Comparison of ENCODE assay signal across 7 mouse cellular contexts in genomic region chr1:85894231-85894747, GRCm38 (mm10). TPM values are rescaled to one million over a fixed set of nuclear protein-coding genes. Genes with fewer than 3 reads are reported as not detected.
DNase-seq lines count a peak whose midpoint lies in the region; ATAC-seq lines count a peak whose summit lies in the region.

Itm2c (plus strand) TSS chr1:85894281.

- H3K36me3 ChIP-seq in intestine, embryonic 15.5 days: no peaks in the 10 kb centered on the region

- H3K4me2 ChIP-seq in intestine, embryonic 15.5 days (replicated peaks): peak within 1 kb of the TSS; percentile 82

- peaks cover 38% of the 10 kb centered on the region for H3K4me1 ChIP-seq in intestine, embryonic 15.5 days (replicated peaks)

- intact Hi-C loops in left cerebral cortex, postnatal 25 days (cut with DNase I): loop anchor here (2.0 kb wide), 1 partner anchor 39 kb away; no protein-coding TSS in a partner anchor

- ATAC-seq in intestine, embryonic 15.5 days: peak; percentile 92

- WGBS in intestine, embryonic 15.5 days: under 1% methylated on average over 35 of the region's 35 CpGs

- H3K27me3 ChIP-seq in intestine, embryonic 15.5 days (replicated peaks): no peaks in the 10 kb centered on the region

- DNase-seq in adrenal gland, adult 8-10 months: peak; percentile 88
- DNase-seq in embryo, embryonic 9.5 days (ENCODE audit: extremely low spot score): peak; percentile 93
- DNase-seq in gastrocnemius, postnatal 4 days (ENCODE audit: low spot score in 2 of 2): peak; percentile 80 to 89
- DNase-seq in left cerebral cortex, postnatal 25 days (ENCODE audit: low spot score in 2 of 2): peak; percentile 88 to 95
- peak; percentile 89 for DNase-seq in mesoderm, embryonic 11.5 days (ENCODE audit: low read depth, low spot score)
- DNase-seq in right cerebral cortex, postnatal 4 days: peak; percentile 88

- H3K4me3 ChIP-seq in intestine, embryonic 15.5 days (replicated peaks): peak within 1 kb of the TSS; percentile 84

- H3K9ac ChIP-seq in intestine, embryonic 15.5 days: peak within 1 kb of the TSS; percentile 73

- H3K9me3 ChIP-seq in intestine, embryonic 15.5 days: no peaks in the 10 kb centered on the region

- peak within 1 kb of the TSS; percentile 75 for H3K27ac ChIP-seq in intestine, embryonic 15.5 days

RNA-seq across cellular contexts. Expression of gene Itm2c, which starts in this region (rescaled TPM):
- total RNA-seq in adrenal gland, adult 8-10 months (2022): 100 to 1,000 TPM; 674 to 963 (median 811) TPM
- 10 to 100 TPM; 79.6 to 80.8 TPM for total RNA-seq in gastrocnemius, postnatal 4 days (2021)
- 135 TPM in 2 replicates for polyA plus RNA-seq in intestine, embryonic 15.5 days (2015; fragmentation: Nextera tagmentation; extraction: Ambion mirVana)
- total RNA-seq in left cerebral cortex, postnatal 25 days (2021): 100 to 1,000 TPM; 732 to 765 TPM

Comparison
In these comparisons a context has a peak if more than half of its experiments do, and no peak if none do; other contexts are left out.
1. Peak in every context shown above with its lines: DNase-seq, ATAC-seq, H3K4me3 ChIP-seq and H3K27ac ChIP-seq.
2. RNA of gene Itm2c (total RNA-seq): 674 to 963 TPM in adrenal gland, adult 8-10 months and 732 to 765 TPM in left cerebral cortex, postnatal 25 days; 79.6 to 80.8 TPM in gastrocnemius, postnatal 4 days; every median in the first group is over 4 times any median in the second.